Mouse (Mus musculus) heart, embryonic 11.5 days (tissue): ENCODE data around the gene Marveld1. TPM values are rescaled to one million over a fixed set of nuclear protein-coding genes. Genes with fewer than 3 reads are reported as not detected.
A peak's percentile ranks its signal among the peaks of the same experiment; 100 is the strongest.

Experiments
- ATAC-seq: fragments of 200-750 bp; cut with Nextera tagmentation; replicated peaks from 2 replicates; pipeline ENCODE4 v1.8.0; 2017; ENCODE audit warnings: moderate library complexity; ENCODE audit not compliant: insufficient number of reproducible peaks, low FRiP score, low TSS enrichment
- H3K27ac ChIP-seq: fragments of 300-500 bp; sonication (generic); 2 replicates; pipeline ENCODE4 v1.5.1; 2014; ENCODE audit warnings: mild to moderate bottlenecking, low read depth, low read length
- H3K27me3 ChIP-seq: fragments of 300-500 bp; sonication (generic); 2 replicates; pipeline ENCODE4 v1.6.1; 2014; ENCODE audit warnings: mild to moderate bottlenecking, low read length, mixed read lengths; ENCODE audit not compliant: control insufficient read depth, insufficient read depth
- H3K36me3 ChIP-seq: fragments of 300-500 bp; sonication (generic); 2 replicates; pipeline ENCODE4 v1.6.1; 2014; ENCODE audit warnings: mild to moderate bottlenecking, low read length, moderate library complexity, mixed read lengths; ENCODE audit not compliant: control insufficient read depth, insufficient read depth
- H3K4me1 ChIP-seq: fragments of 300-500 bp; sonication (generic); 2 replicates; pipeline ENCODE4 v1.6.1; 2014; ENCODE audit warnings: low read length; ENCODE audit not compliant: control insufficient read depth, insufficient read depth
- H3K4me2 ChIP-seq: fragments of 300-500 bp; sonication (generic); 2 replicates; pipeline ENCODE4 v1.6.1; 2014; ENCODE audit warnings: mild to moderate bottlenecking, moderate library complexity
- H3K4me3 ChIP-seq: fragments of 300-500 bp; sonication (generic); 2 replicates; pipeline ENCODE4 v1.5.1; 2014; ENCODE audit warnings: low read depth, low read length
- H3K9ac ChIP-seq: fragments of 300-500 bp; sonication (generic); 2 replicates; pipeline ENCODE4 v1.6.1; 2014; ENCODE audit warnings: mild to moderate bottlenecking, low read depth, low read length, moderate library complexity
- H3K9me3 ChIP-seq: fragments of 300-500 bp; sonication (generic); replicated peaks from 2 replicates; pipeline ENCODE4 v1.6.1; 2016; ENCODE audit warnings: low read length; ENCODE audit not compliant: control insufficient read depth
- WGBS: fragments of 180-500 bp; shearing (Covaris S2); extraction: QIAGEN DNeasy Blood & Tissue Kit; methylation state at CpG from one replicate; pipeline ENCODE4 v1.1.7; 2014; ENCODE audit not compliant: insufficient replicate concordance; 5-methylcytosine and 5-hydroxymethylcytosine counted together
- polyA plus RNA-seq: library from polyadenylated mRNA; unstranded; fragments of >200 nt; fragmentation: Nextera tagmentation; extraction: Ambion mirVana; gene quantifications from 2 replicates; pipeline ENCODE4 v1.2.1, GENCODE M21; 2014

Gene Marveld1
- polyA plus RNA-seq, 1 experiment from 2014 or later = 14.4 TPM

GRCm38 (mm10) chr19:42158246-42159017 lies 11.2 kb downstream of the Marveld1 start:
- no peaks in the 10 kb centered on the region; the same call in 1 of the 2 replicates for H3K27me3 ChIP-seq
- H3K4me3 ChIP-seq = no peak overlapping the region
- H3K9ac ChIP-seq = peak overlapping the region; percentile 39; the same call in 1 of the 2 replicates
- H3K27ac ChIP-seq = no peak overlapping the region
- H3K4me1 ChIP-seq = peaks cover 7% of the 10 kb centered on the region; the same call in 1 of the 2 replicates
- whole genome bisulfite sequencing = 15% methylated on average over 13 of the region's 13 CpGs
- H3K36me3 ChIP-seq = no peaks in the 10 kb centered on the region
- H3K4me2 ChIP-seq = peak overlapping the region; percentile 35
- H3K9me3 ChIP-seq = no peaks in the 10 kb centered on the region
- ATAC-seq = no peak

GRCm38 (mm10) chr19:42163764-42164163 lies 16.6 kb downstream of the Marveld1 start, which contains the start of gene Zfyve27:
Gene Zfyve27, plus strand, starts transcription at chr19:42163951.
- no peak within 1 kb of the TSS for H3K4me3 ChIP-seq
- 67% methylated on average over 5 of the region's 5 CpGs for WGBS

GRCm38 (mm10) chr19:42164188-42164587 lies 17.0 kb downstream of the Marveld1 start:
- no peaks in the 10 kb centered on the region for H3K9me3 ChIP-seq
- H3K4me3 ChIP-seq = no peak overlapping the region
- H3K4me2 ChIP-seq = no peak overlapping the region
- H3K27ac ChIP-seq = no peak overlapping the region
- H3K27me3 ChIP-seq = peaks cover 20% of the 10 kb centered on the region
- H3K36me3 ChIP-seq = no peaks in the 10 kb centered on the region
- no peak overlapping the region for H3K9ac ChIP-seq
- 0 out of 2 replicates have a peak, but pooled peaks cover 2% of the 10 kb centered on the region for H3K4me1 ChIP-seq
- 51% methylated on average over 7 of the region's 7 CpGs for WGBS
- no peak for ATAC-seq

More at GRCm38 (mm10) chr19:42163764-42164163, 16.6 kb downstream of the Marveld1 start, which contains the start of gene Zfyve27:
- ATAC-seq = no peak
- Histone ChIP-seq H3K27ac (no peak within 1 kb of the TSS), H3K9ac (no peak within 1 kb of the TSS), H3K36me3 (no peaks in the 10 kb centered on the region), H3K4me2 (no peak within 1 kb of the TSS), H3K9me3 (no peaks in the 10 kb centered on the region), H3K27me3 (peaks cover 16% of the 10 kb centered on the region), H3K4me1 (peaks cover 2% of the 10 kb centered on the region; the same call in 1 of the 2 replicates)

GRCm38 (mm10) chr19:42166130-42166529 lies 18.9 kb downstream of the Marveld1 start:
- H3K27ac ChIP-seq = no peak overlapping the region
- H3K4me3 ChIP-seq = peak overlapping the region; percentile 1; the same call in 1 of the 2 replicates
- ATAC-seq = no peak
- H3K4me1 ChIP-seq = peaks cover 8% of the 10 kb centered on the region; the same call in 1 of the 2 replicates
- H3K27me3 ChIP-seq = peaks cover 26% of the 10 kb centered on the region
- 5% methylated on average over 12 of the region's 12 CpGs for WGBS
- H3K9ac ChIP-seq = peak overlapping the region; percentile 29; the same call in 1 of the 2 replicates
- peak overlapping the region; percentile 53 for H3K4me2 ChIP-seq
- H3K36me3 ChIP-seq = no peaks in the 10 kb centered on the region
- no peaks in the 10 kb centered on the region for H3K9me3 ChIP-seq

- Histone ChIP-seq H3K9me3 (no peaks in the 10 kb centered on the region), H3K36me3 (no peaks in the 10 kb centered on the region), H3K9ac (no peak overlapping the region), H3K27ac (no peak overlapping the region), H3K4me1 (peaks cover 14% of the 10 kb centered on the region; the same call in 1 of the 2 replicates), H3K27me3 (peaks cover 26% of the 10 kb centered on the region), H3K4me2 (no peak overlapping the region), H3K4me3 (no peak overlapping the region)
- ATAC-seq = no peak
- whole genome bisulfite sequencing = 46% methylated on average over 3 of the region's 3 CpGs
Observed at GRCm38 (mm10) chr19:42166766-42167165, 19.6 kb downstream of the Marveld1 start.

- WGBS = 58% methylated on average over 9 of the region's 9 CpGs
- H3K27ac ChIP-seq = no peak overlapping the region
- H3K4me2 ChIP-seq = no peak overlapping the region
- no peak for ATAC-seq
- no peak overlapping the region for H3K9ac ChIP-seq
- peaks cover 26% of the 10 kb centered on the region for H3K27me3 ChIP-seq
- no peaks in the 10 kb centered on the region for H3K9me3 ChIP-seq
- no peaks in the 10 kb centered on the region for H3K36me3 ChIP-seq
- peaks cover 14% of the 10 kb centered on the region; the same call in 1 of the 2 replicates for H3K4me1 ChIP-seq
- no peak overlapping the region for H3K4me3 ChIP-seq
Observed at GRCm38 (mm10) chr19:42167489-42167888, 20.3 kb downstream of the Marveld1 start.

GRCm38 (mm10) chr19:42169322-42169975 lies 22.2 kb downstream of the Marveld1 start:
- ATAC-seq = no peak
- peaks cover 14% of the 10 kb centered on the region; the same call in 1 of the 2 replicates for H3K4me1 ChIP-seq
- H3K27me3 ChIP-seq = peaks cover 26% of the 10 kb centered on the region
- H3K27ac ChIP-seq = no peak overlapping the region
- H3K9ac ChIP-seq = no peak overlapping the region
- no peaks in the 10 kb centered on the region for H3K9me3 ChIP-seq
- no peaks in the 10 kb centered on the region for H3K36me3 ChIP-seq
- H3K4me2 ChIP-seq = peak overlapping the region; percentile 84; the same call in 1 of the 2 replicates
- 58% methylated on average over 10 of the region's 10 CpGs for WGBS
- H3K4me3 ChIP-seq = no peak overlapping the region
